Comparison of ENCODE assay signal across 24 mouse cellular contexts in genomic region chr16:97510849-97511248, GRCm38 (mm10). TPM values are rescaled to one million over a fixed set of nuclear protein-coding genes. Genes with fewer than 3 reads are reported as not detected.
DNase-seq lines count a peak whose midpoint lies in the region; ATAC-seq and TF ChIP-seq lines count a peak whose summit lies in the region.
"Had no signal": no experiment of that assay in that cellular context is flagged by ENCODE, and none has a peak within 500 bp of the region (broad histone marks: within the 10 kb centered on the region; RNA-seq: fewer than 3 reads in every experiment).

No protein-coding gene starts in this region.

- no peak for TF ChIP-seq CTCF in lung, postnatal 0 days (IDR thresholded peaks at IDR 0.05)

- H3K4me2 ChIP-seq in lung, postnatal 0 days (replicated peaks; ENCODE audit: low read depth, low read length), result no peak overlapping the region
- H3K4me2 ChIP-seq: embryonic facial prominence, embryonic 12.5 days; forebrain, embryonic 15.5 days; heart, embryonic 13.5 days had no signal

- peak; percentile 14 for DNase-seq in lung, postnatal 0 days (ENCODE audit: low spot score)
- no peak for DNase-seq in lung, postnatal 14 days
- peak; percentile 61 for DNase-seq in MEL-GATA-1-ER (ENCODE audit: extremely low read depth, low read depth)
- no peak for DNase-seq in ovary, adult 18-20 months (ENCODE audit: low spot score)
- no peak for DNase-seq in kidney, postnatal 25 days
- no peak for DNase-seq in spleen, postnatal 36 days (ENCODE audit: low spot score in 2 of 2)
- DNase-seq: cerebellum, adult 11 months; cerebellum, adult 8-10 months; cerebellum, postnatal 14 days; gastrocnemius, postnatal 10 days; heart, postnatal 36 days had no signal

- no peak for ATAC-seq in lung, postnatal 0 days
- ATAC-seq in granulocyte monocyte progenitor cell, adult 5-6 weeks (replicated peaks; ENCODE audit: poor library complexity, severe bottlenecking), result peak; percentile 41; the same call in 1 of the 2 replicates
- ATAC-seq in megakaryocyte, adult 5-6 weeks (ENCODE audit: poor library complexity, severe bottlenecking), result peak; percentile 36; the same call in 1 of the 2 replicates
- ATAC-seq: forebrain, embryonic 15.5 days had no signal

- H3K9me3 ChIP-seq in lung, postnatal 0 days (ENCODE audit: low read length), result no peaks in the 10 kb centered on the region
- H3K9me3 ChIP-seq: embryonic facial prominence, embryonic 12.5 days; forebrain, embryonic 15.5 days; heart, embryonic 13.5 days had no signal

- no peak overlapping the region for H3K4me3 ChIP-seq in lung, postnatal 0 days (ENCODE audit: low read depth, low read length)
- H3K4me3 ChIP-seq: embryonic facial prominence, embryonic 12.5 days; forebrain, embryonic 15.5 days; heart, embryonic 13.5 days had no signal

- H3K9ac ChIP-seq in lung, postnatal 0 days (replicated peaks; ENCODE audit: low read depth), result no peak overlapping the region
- H3K9ac ChIP-seq: embryonic facial prominence, embryonic 12.5 days; forebrain, embryonic 15.5 days; heart, embryonic 13.5 days had no signal

- 19% methylated on average over 5 of the region's 5 CpGs for WGBS in lung, postnatal 0 days

- H3K27ac ChIP-seq in lung, postnatal 0 days (ENCODE audit: low read length), result no peak overlapping the region
- H3K27ac ChIP-seq: embryonic facial prominence, embryonic 12.5 days; forebrain, embryonic 15.5 days; heart, embryonic 13.5 days had no signal

- no peaks in the 10 kb centered on the region for H3K27me3 ChIP-seq in lung, postnatal 0 days (replicated peaks; ENCODE audit: insufficient read depth, low read length)
- H3K27me3 ChIP-seq: embryonic facial prominence, embryonic 12.5 days; forebrain, embryonic 15.5 days; heart, embryonic 13.5 days had no signal

- H3K36me3 ChIP-seq in lung, postnatal 0 days (ENCODE audit: insufficient read depth, low read length), result no peaks in the 10 kb centered on the region
- H3K36me3 ChIP-seq: embryonic facial prominence, embryonic 12.5 days; forebrain, embryonic 15.5 days; heart, embryonic 13.5 days had no signal

- peaks cover 5% of the 10 kb centered on the region; the same call in 1 of the 2 replicates for H3K4me1 ChIP-seq in lung, postnatal 0 days (ENCODE audit: insufficient read depth, low read depth, low read length)
- H3K4me1 ChIP-seq: embryonic facial prominence, embryonic 12.5 days; forebrain, embryonic 15.5 days had no signal

- TF ChIP-seq EP300 in lung, postnatal 0 days (IDR thresholded peaks at IDR 0.05), result peak; percentile 30; the same call in 1 of the 2 replicates

RNA-seq across cellular contexts. Expression of gene Fam3b, which starts 3.8 kb away (rescaled TPM):
- polyA plus RNA-seq in lung, postnatal 0 days (2015; fragmentation: Nextera tagmentation; extraction: Ambion mirVana), result 0.82 and 0.84 TPM in 2 replicates
- total RNA-seq in granulocyte monocyte progenitor cell, adult 5-6 weeks (2014; fragmentation: Nextera tagmentation), result 1.1 TPM in 1 of 2 replicates, not detected in the other
- 2.3 TPM in 1 of 2 replicates, not detected in the other for total RNA-seq in granulocyte monocyte progenitor cell, adult 5-6 weeks (2017)
- 0.20 and 0.48 TPM in 2 replicates for total RNA-seq in megakaryocyte, adult 5-6 weeks (2015)
- 1.1 TPM in 1 of 2 replicates, not detected in the other for total RNA-seq in megakaryocyte, adult 5-6 weeks (2017)
- total RNA-seq: adrenal gland, postnatal 4 days; gastrocnemius, postnatal 10 days; gastrocnemius, postnatal 4 days; heart, postnatal 36 days had no signal
- polyA plus RNA-seq: brain, embryonic 14.5 days; cortical plate, adult 2 months; embryonic facial prominence, embryonic 12.5 days; forebrain, embryonic 11.5 days; forebrain, embryonic 15.5 days; frontal cortex, adult 2 months; heart, embryonic 13.5 days; heart, postnatal 0 days; hindbrain, embryonic 11.5 days had no signal

RNA-seq across cellular contexts. Expression of gene Mx1, which starts 48.1 kb away (rescaled TPM):
- 0.18 and 0.21 TPM in 2 replicates for polyA plus RNA-seq in lung, postnatal 0 days (2015; fragmentation: Nextera tagmentation; extraction: Ambion mirVana)
- total RNA-seq in granulocyte monocyte progenitor cell, adult 5-6 weeks (2014; fragmentation: Nextera tagmentation), result 0.73 and 6.5 TPM in 2 replicates
- 1.3 and 2.2 TPM in 2 replicates for total RNA-seq in granulocyte monocyte progenitor cell, adult 5-6 weeks (2017)
- 36.6 and 48.0 TPM in 2 replicates for total RNA-seq in megakaryocyte, adult 5-6 weeks (2015)
- total RNA-seq in megakaryocyte, adult 5-6 weeks (2017), result 126 and 145 TPM in 2 replicates
- polyA plus RNA-seq: forebrain, embryonic 11.5 days; forebrain, embryonic 15.5 days; hindbrain, embryonic 11.5 days had no signal

Comparison
In these comparisons a context has a peak if more than half of its experiments do, and no peak if none do; other contexts are left out.
1. DNase-seq: peak in lung, postnatal 0 days (single experiment) and MEL-GATA-1-ER (single experiment); none in lung, postnatal 14 days (single experiment), ovary, adult 18-20 months (single experiment), kidney, postnatal 25 days (0 of 2) and spleen, postnatal 36 days (0 of 2).
2. RNA of gene Mx1, which starts 48.1 kb away (total RNA-seq): 36.6 to 145 TPM in megakaryocyte, adult 5-6 weeks; 0.73 to 6.5 TPM in granulocyte monocyte progenitor cell, adult 5-6 weeks; every median in the first group is over 4 times any median in the second.